Mouse (Mus musculus) MEL (cell line): ENCODE data around the gene Abtb1. TPM values are rescaled to one million over a fixed set of nuclear protein-coding genes. Genes with fewer than 3 reads are reported as not detected.

Experiments
- DNase-seq: peaks from one replicate; pipeline ENCODE4 v3.0.0; 2011; ENCODE audit warnings: low read depth, low spot score
- H3K27ac ChIP-seq: 2 replicates; pipeline ENCODE4 v1.5.1; 2012; ENCODE audit warnings: low read depth, mild to moderate bottlenecking, control low read depth, low read length, moderate library complexity; ENCODE audit not compliant: control insufficient read depth
- H3K27me3 ChIP-seq, 2 experiments: fragments of 150-350 bp in 1 of 2; sonication (generic) in 1 of 2; 2 replicates each; pipeline ENCODE4 v1.6.1; 2012; ENCODE audit warnings: low read length in 2 of 2, mild to moderate bottlenecking in 2 of 2, improper control_type of control experiment in 1 of 2, moderate library complexity in 1 of 2; ENCODE audit not compliant: insufficient read depth in 2 of 2, control insufficient read depth in 1 of 2
- H3K36me3 ChIP-seq, 2 experiments: 2 replicates each; pipeline ENCODE4 v1.6.1; 2012 to 2014; ENCODE audit warnings: low read length in 2 of 2, improper control_type of control experiment in 1 of 2, inconsistent platforms in 1 of 2, mild to moderate bottlenecking in 1 of 2; ENCODE audit not compliant: insufficient read depth in 2 of 2, control insufficient read depth in 1 of 2
- H3K4me1 ChIP-seq, 2 experiments: fragments of 150-350 bp in 1 of 2; sonication (generic) in 1 of 2; 2 replicates each; pipeline ENCODE4 v1.6.1; 2012; ENCODE audit warnings: low read length in 2 of 2, improper control_type of control experiment in 1 of 2, mild to moderate bottlenecking in 1 of 2; ENCODE audit not compliant: insufficient read depth in 2 of 2, control insufficient read depth in 1 of 2
- H3K4me3 ChIP-seq, 2 experiments: fragments of 150-350 bp in 1 of 2; sonication (generic) in 1 of 2; 2 replicates each; pipeline ENCODE4 v1.5.1; 2012; ENCODE audit warnings: low read depth in 2 of 2, low read length in 2 of 2, mild to moderate bottlenecking in 2 of 2, moderate library complexity in 2 of 2, control low read depth in 1 of 2, improper control_type of control experiment in 1 of 2; ENCODE audit not compliant: control insufficient read depth in 1 of 2, insufficient read depth in 1 of 2
- H3K79me2 ChIP-seq: 2 replicates; pipeline ENCODE4 v1.6.1; 2012; ENCODE audit warnings: mild to moderate bottlenecking, low read length, moderate library complexity; ENCODE audit not compliant: control insufficient read depth, poor library complexity, insufficient read depth
- H3K9ac ChIP-seq: 2 replicates; pipeline ENCODE4 v1.6.1; 2012; ENCODE audit warnings: low read depth, mild to moderate bottlenecking, control low read depth, low read length, moderate library complexity; ENCODE audit not compliant: control insufficient read depth, poor library complexity, severe bottlenecking
- H3K9me3 ChIP-seq: fragments of 150-350 bp; sonication (generic); replicated peaks from 2 replicates; pipeline ENCODE4 v1.6.1; 2012; ENCODE audit warnings: mild to moderate bottlenecking, low read length, improper control_type of control experiment, moderate library complexity; ENCODE audit not compliant: insufficient read depth
- CHD1 ChIP-seq: IDR thresholded peaks from 2 replicates; pipeline ENCODE4 v1.6.1; 2012; ENCODE audit warnings: low read depth, mild to moderate bottlenecking, inconsistent platforms, low read length, improper control_type of control experiment
- E2F4 ChIP-seq: IDR thresholded peaks from 2 replicates; pipeline ENCODE4 v1.6.1; 2011; ENCODE audit warnings: low read depth, low read length, improper control_type of control experiment, borderline replicate concordance
- ETS1 ChIP-seq: IDR thresholded peaks from 2 replicates; pipeline ENCODE4 v1.6.1; 2012; ENCODE audit warnings: low read depth, mild to moderate bottlenecking, inconsistent platforms, low read length, improper control_type of control experiment, moderate library complexity
- GATA1 ChIP-seq: IDR thresholded peaks from 2 replicates; pipeline ENCODE4 v1.6.1; 2011; ENCODE audit warnings: low read depth, low read length, improper control_type of control experiment
- JUND ChIP-seq: IDR thresholded peaks from 2 replicates; pipeline ENCODE4 v1.6.1; 2011; ENCODE audit warnings: low read depth, mild to moderate bottlenecking, improper control_type of control experiment, low read length
- MAX ChIP-seq: IDR thresholded peaks from 2 replicates; pipeline ENCODE4 v1.6.1; 2011; ENCODE audit warnings: low read length, improper control_type of control experiment
- MYC ChIP-seq: IDR thresholded peaks from 2 replicates; pipeline ENCODE4 v1.6.1; 2011; ENCODE audit warnings: low read depth, mild to moderate bottlenecking, low read length, improper control_type of control experiment, moderate library complexity
- POLR2A ChIP-seq, 2 experiments: IDR thresholded peaks; 2 replicates each; pipeline ENCODE4 v1.6.1; 2011 to 2012; ENCODE audit warnings: low read length in 2 of 2, mild to moderate bottlenecking in 2 of 2, control low read depth in 1 of 2, improper control_type of control experiment in 1 of 2, low read depth in 1 of 2, moderate library complexity in 1 of 2; ENCODE audit not compliant: control insufficient read depth in 1 of 2, insufficient read depth in 1 of 2, poor library complexity in 1 of 2
- POLR2AphosphoS5 ChIP-seq: IDR thresholded peaks from 2 replicates; pipeline ENCODE4 v1.6.1; 2012; ENCODE audit warnings: low read depth, borderline replicate concordance, mild to moderate bottlenecking, inconsistent platforms, low read length, moderate library complexity, mixed read lengths
- RAD21 ChIP-seq: IDR thresholded peaks from 2 replicates; pipeline ENCODE4 v1.6.1; 2011; ENCODE audit warnings: mild to moderate bottlenecking, low read depth, low read length, improper control_type of control experiment
- UBTF ChIP-seq: IDR thresholded peaks from 2 replicates; pipeline ENCODE4 v1.6.1; 2012; ENCODE audit warnings: low read depth, mild to moderate bottlenecking, inconsistent platforms, low read length, improper control_type of control experiment, moderate library complexity, borderline replicate concordance; ENCODE audit not compliant: insufficient read depth
- USF1 ChIP-seq: IDR thresholded peaks from 2 replicates; pipeline ENCODE4 v1.6.1; 2014; ENCODE audit warnings: low read depth, mild to moderate bottlenecking, inconsistent platforms, low read length, improper control_type of control experiment, moderate library complexity
- USF2 ChIP-seq, 2 experiments: IDR thresholded peaks; 2 replicates each; pipeline ENCODE4 v1.6.1; 2011 to 2012; ENCODE audit warnings: improper control_type of control experiment in 2 of 2, low read length in 2 of 2, borderline replicate concordance in 1 of 2, inconsistent platforms in 1 of 2, low read depth in 1 of 2, mild to moderate bottlenecking in 1 of 2; ENCODE audit not compliant: insufficient read depth in 1 of 2
- ZNF384 ChIP-seq: IDR thresholded peaks from 2 replicates; pipeline ENCODE4 v1.6.1; 2012; ENCODE audit warnings: low read depth, mild to moderate bottlenecking, inconsistent platforms, low read length, improper control_type of control experiment
- polyA plus RNA-seq, 2 experiments: library from polyadenylated mRNA; stranded (reverse) in 1 of 2; unstranded in 1 of 2; fragments of >175 nt in 1 of 2; fragments of >200 nt in 1 of 2; gene quantifications; 2 replicates each; pipeline versions ENCODE4 v1.2.1 to v1.2.4; 2012; ENCODE audit warnings: low replicate concordance in 2 of 2, low read depth in 1 of 2; ENCODE audit not compliant: insufficient read length in 2 of 2, insufficient read depth in 1 of 2, missing spikeins in 1 of 2
- total RNA-seq: library from RNA; depleted of rRNA; stranded (reverse); fragments of 300-350 nt; gene quantifications from 2 replicates; pipeline ENCODE4 v1.2.3, GENCODE M21; 2012

Abtb1 gene
- total and polyA plus RNA-seq, 3 experiments, result 7.4 to 16.9 TPM; not detected in 1

DNA sequence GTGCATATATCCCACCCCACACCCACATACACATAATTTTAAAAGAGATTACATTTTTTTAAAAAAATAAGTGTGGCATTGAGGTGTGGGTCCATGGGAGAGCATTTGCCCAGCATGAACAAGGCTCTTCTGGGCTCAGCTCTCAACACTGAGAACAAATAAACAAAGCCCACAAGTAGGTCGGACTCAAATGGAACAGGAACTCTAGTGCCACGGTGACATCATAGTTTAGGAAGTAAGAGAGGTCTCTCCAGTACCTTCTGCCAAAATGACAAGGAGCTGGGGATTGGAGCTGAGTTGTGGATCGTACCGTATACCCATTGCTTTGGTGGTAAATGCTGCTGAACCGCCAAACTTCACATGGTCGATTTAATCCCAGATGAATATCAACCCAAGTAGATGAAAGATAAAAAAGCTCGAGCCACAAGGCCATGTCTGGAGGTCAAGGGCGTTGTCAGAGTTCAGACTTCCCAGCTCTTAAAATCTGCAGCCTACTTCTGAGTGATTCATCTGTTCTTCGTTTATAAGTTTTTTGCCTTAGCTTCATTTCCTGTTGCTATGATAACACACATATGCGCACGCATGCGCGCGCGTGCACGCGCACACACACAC lies 36.7 kb downstream of the Abtb1 start:
- Histone ChIP-seq H3K36me3 (no peaks in the 10 kb centered on the region), H3K4me3 (no peak overlapping the region), H3K9ac (no peak overlapping the region), H3K27ac (no peak overlapping the region), H3K79me2 (no peaks in the 10 kb centered on the region), H3K27me3 (peaks cover 0 to 4% of the 10 kb centered on the region in 2 experiments; a peak in 2 of 4 replicates), H3K4me1 (no peaks in the 10 kb centered on the region), H3K9me3 (no peaks in the 10 kb centered on the region)
- no peak for DNase-seq
- TF ChIP-seq CHD1 (no peak), ETS1 (no peak), POLR2A (IDR thresholded peaks at IDR 0.05; ENCODE audit: control insufficient read depth in 1 of 2, insufficient read depth in 1 of 2, low read depth in 1 of 2, low read length in 2 of 2, poor library complexity in 1 of 2) (no peak), RAD21 (no peak), MAX (no peak), ZNF384 (no peak), USF2 (IDR thresholded peaks at IDR 0.05; ENCODE audit: borderline replicate concordance in 1 of 2, insufficient read depth in 1 of 2, low read depth in 1 of 2, low read length in 2 of 2) (no peak), JUND (no peak), MYC (no peak), E2F4 (no peak), POLR2AphosphoS5 (no peak)

DNA sequence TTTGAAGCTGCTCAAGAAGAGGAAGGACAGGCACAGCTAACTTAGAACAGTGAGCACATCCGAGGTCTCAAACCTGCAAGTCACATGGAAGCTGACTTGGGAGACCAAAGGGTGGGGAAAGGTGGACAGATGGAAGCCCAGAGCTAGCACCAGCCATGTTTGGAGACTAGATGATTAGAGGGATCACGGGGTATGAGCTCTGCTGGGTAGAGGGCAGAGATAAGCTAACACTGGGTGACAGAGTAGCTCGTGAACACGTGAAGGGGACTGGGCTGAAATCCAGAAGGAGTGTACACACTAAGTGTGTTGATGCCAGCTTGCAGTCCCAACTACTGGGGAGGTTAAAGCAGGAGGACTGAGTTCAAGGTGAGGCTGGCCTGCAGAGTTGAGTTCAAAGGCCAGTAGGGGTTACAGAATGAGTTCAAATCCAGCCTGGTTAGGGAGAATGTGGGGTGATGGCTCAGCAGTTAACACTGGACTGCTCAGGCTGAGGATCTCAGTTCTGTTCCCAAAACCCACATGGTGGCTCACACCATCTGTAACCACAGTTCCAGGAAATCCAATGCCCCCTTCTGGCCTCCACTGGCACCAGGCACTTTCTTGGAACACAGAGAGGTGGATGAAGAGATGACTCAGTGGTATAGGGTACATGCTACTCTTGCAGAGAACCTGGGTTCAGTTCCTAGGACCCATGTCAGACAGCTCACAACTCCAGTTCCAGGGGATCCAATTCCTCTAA lies 37.7 kb downstream of the Abtb1 start:
- Histone ChIP-seq H3K9me3 (no peaks in the 10 kb centered on the region), H3K9ac (no peak overlapping the region), H3K27me3 (peaks cover 0 to 4% of the 10 kb centered on the region in 2 experiments; a peak in 2 of 4 replicates), H3K4me3 (no peak overlapping the region), H3K27ac (no peak overlapping the region), H3K79me2 (no peaks in the 10 kb centered on the region), H3K36me3 (no peaks in the 10 kb centered on the region), H3K4me1 (no peaks in the 10 kb centered on the region)
- TF ChIP-seq USF1, result peak; percentile 34; the same call in 1 of the 2 replicates
- TF ChIP-seq UBTF, result no peak
- no peak for DNase-seq

DNA sequence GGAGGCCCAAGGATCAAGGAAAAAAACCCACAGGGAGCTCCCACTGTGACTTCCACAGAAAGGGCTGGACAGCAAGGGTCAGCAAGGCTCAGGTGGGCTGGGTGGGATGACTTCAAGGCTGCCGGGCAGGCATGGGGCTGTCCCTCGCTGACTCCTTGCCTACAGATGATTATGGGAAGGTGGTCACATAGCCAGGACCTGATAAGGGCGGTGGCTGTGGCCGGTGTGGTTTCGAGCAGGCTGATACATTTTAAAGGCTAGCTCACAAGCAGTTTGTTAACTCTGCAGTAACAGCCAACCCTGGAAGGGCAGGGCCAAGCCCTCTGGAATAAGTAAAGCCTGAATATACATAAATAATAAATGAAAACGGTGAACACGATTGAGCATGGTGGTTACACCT lies 38.7 kb downstream of the Abtb1 start:
- Histone ChIP-seq H3K27ac (no peak overlapping the region), H3K4me3 (no peak overlapping the region), H3K79me2 (no peaks in the 10 kb centered on the region), H3K4me1 (no peaks in the 10 kb centered on the region), H3K36me3 (no peaks in the 10 kb centered on the region), H3K9me3 (no peaks in the 10 kb centered on the region), H3K27me3 (peaks cover 0 to 1% of the 10 kb centered on the region in 2 experiments; a peak in 2 of 4 replicates), H3K9ac (no peak overlapping the region)
- TF ChIP-seq GATA1 (no peak), MYC (no peak)
- no peak for DNase-seq
